Mouse (Mus musculus): ENCODE results near the gene D430019H16Rik. TPM values are rescaled to one million over a fixed set of nuclear protein-coding genes. Genes with fewer than 3 reads are reported as not detected.

The D430019H16Rik gene
- polyA plus RNA-seq, 1 experiment from 2014 or later = 1.6 TPM

- H3K27me3 ChIP-seq = no peaks in the 10 kb centered on the region
- H3K4me2 ChIP-seq (replicated peaks) = no peak overlapping the region
- no peak overlapping the region for H3K27ac ChIP-seq (replicated peaks)
- no peaks in the 10 kb centered on the region for H3K9me3 ChIP-seq (replicated peaks)
- H3K4me3 ChIP-seq (replicated peaks) = no peak overlapping the region
- no peak overlapping the region for H3K9ac ChIP-seq
- no peak for ATAC-seq (ENCODE audit: insufficient number of reproducible peaks, low FRiP score, low TSS enrichment, low read depth)
- H3K36me3 ChIP-seq = no peaks in the 10 kb centered on the region
- no peaks in the 10 kb centered on the region for H3K4me1 ChIP-seq
- WGBS = 85% methylated on average over 3 of the region's 3 CpGs
Observed at GRCm38 (mm10) chr12:105490227-105490626, 36.6 kb downstream of the D430019H16Rik start.

- no peaks in the 10 kb centered on the region for H3K4me1 ChIP-seq
- no peaks in the 10 kb centered on the region for H3K36me3 ChIP-seq
- H3K27ac ChIP-seq (replicated peaks) = no peak overlapping the region
- H3K9ac ChIP-seq = no peak overlapping the region
- WGBS = 79% methylated on average over 6 of the region's 6 CpGs
- H3K4me3 ChIP-seq (replicated peaks) = no peak overlapping the region
- no peak for ATAC-seq (ENCODE audit: insufficient number of reproducible peaks, low FRiP score, low TSS enrichment, low read depth)
- H3K27me3 ChIP-seq = no peaks in the 10 kb centered on the region
- no peak overlapping the region for H3K4me2 ChIP-seq (replicated peaks)
- no peaks in the 10 kb centered on the region for H3K9me3 ChIP-seq (replicated peaks)
Observed at GRCm38 (mm10) chr12:105490794-105491193, 37.1 kb downstream of the D430019H16Rik start.

GRCm38 (mm10) chr12:105494796-105495195 lies 41.1 kb downstream of the D430019H16Rik start:
- Histone ChIP-seq H3K36me3 (no peaks in the 10 kb centered on the region), H3K9me3 (replicated peaks) (no peaks in the 10 kb centered on the region)

GRCm38 (mm10) chr12:105497894-105498293 lies 44.2 kb downstream of the D430019H16Rik start:
- no peak overlapping the region for H3K9ac ChIP-seq

More at GRCm38 (mm10) chr12:105494796-105495195, 41.1 kb downstream of the D430019H16Rik start:
- ATAC-seq (ENCODE audit: insufficient number of reproducible peaks, low FRiP score, low TSS enrichment, low read depth) = no peak
- no peaks in the 10 kb centered on the region for H3K27me3 ChIP-seq
- 73% methylated on average over 5 of the region's 5 CpGs for WGBS
- H3K27ac ChIP-seq (replicated peaks) = no peak overlapping the region
- no peak overlapping the region for H3K9ac ChIP-seq
- no peak overlapping the region for H3K4me2 ChIP-seq (replicated peaks)
- no peaks in the 10 kb centered on the region for H3K4me1 ChIP-seq
- H3K4me3 ChIP-seq (replicated peaks) = no peak overlapping the region

GRCm38 (mm10) chr12:105498423-105498822 lies 44.8 kb downstream of the D430019H16Rik start:
- 84% methylated on average over 7 of the region's 7 CpGs for WGBS
- peak; percentile 46; the same call in 1 of the 2 replicates for ATAC-seq (ENCODE audit: insufficient number of reproducible peaks, low FRiP score, low TSS enrichment, low read depth)
- Histone ChIP-seq H3K4me2 (replicated peaks) (no peak overlapping the region), H3K27ac (replicated peaks) (no peak overlapping the region), H3K4me1 (no peaks in the 10 kb centered on the region), H3K9ac (no peak overlapping the region), H3K27me3 (no peaks in the 10 kb centered on the region), H3K9me3 (replicated peaks) (no peaks in the 10 kb centered on the region), H3K4me3 (replicated peaks) (no peak overlapping the region), H3K36me3 (no peaks in the 10 kb centered on the region)

More at GRCm38 (mm10) chr12:105497894-105498293, 44.2 kb downstream of the D430019H16Rik start:
- Histone ChIP-seq H3K4me2 (replicated peaks) (no peak overlapping the region), H3K36me3 (no peaks in the 10 kb centered on the region), H3K27ac (replicated peaks) (no peak overlapping the region), H3K4me1 (no peaks in the 10 kb centered on the region), H3K4me3 (replicated peaks) (no peak overlapping the region), H3K9me3 (replicated peaks) (no peaks in the 10 kb centered on the region), H3K27me3 (no peaks in the 10 kb centered on the region)
- peak; percentile 27; the same call in 1 of the 2 replicates for ATAC-seq (ENCODE audit: insufficient number of reproducible peaks, low FRiP score, low TSS enrichment, low read depth)
- WGBS = 12% methylated on average over 6 of the region's 6 CpGs

- H3K27me3 ChIP-seq = no peaks in the 10 kb centered on the region
- H3K27ac ChIP-seq (replicated peaks) = no peak overlapping the region
- H3K4me1 ChIP-seq = no peaks in the 10 kb centered on the region
- H3K4me3 ChIP-seq (replicated peaks) = no peak overlapping the region
- no peak overlapping the region for H3K9ac ChIP-seq
- ATAC-seq (ENCODE audit: insufficient number of reproducible peaks, low FRiP score, low TSS enrichment, low read depth) = no peak
- 41% methylated on average over 4 of the region's 4 CpGs for WGBS
- H3K36me3 ChIP-seq = no peaks in the 10 kb centered on the region
- no peak overlapping the region for H3K4me2 ChIP-seq (replicated peaks)
- no peaks in the 10 kb centered on the region for H3K9me3 ChIP-seq (replicated peaks)
Observed at GRCm38 (mm10) chr12:105498842-105499241, 45.2 kb downstream of the D430019H16Rik start.

GRCm38 (mm10) chr12:105500940-105501339 lies 47.3 kb downstream of the D430019H16Rik start:
- WGBS = 43% methylated on average over 5 of the region's 5 CpGs
- Histone ChIP-seq H3K4me3 (replicated peaks) (no peak overlapping the region), H3K27me3 (no peaks in the 10 kb centered on the region), H3K4me2 (replicated peaks) (no peak overlapping the region), H3K27ac (replicated peaks) (no peak overlapping the region), H3K4me1 (no peaks in the 10 kb centered on the region), H3K36me3 (no peaks in the 10 kb centered on the region), H3K9ac (no peak overlapping the region), H3K9me3 (replicated peaks) (no peaks in the 10 kb centered on the region)
- no peak for ATAC-seq (ENCODE audit: insufficient number of reproducible peaks, low FRiP score, low TSS enrichment, low read depth)

GRCm38 (mm10) chr12:105504736-105505135 lies 51.1 kb downstream of the D430019H16Rik start:
- Histone ChIP-seq H3K4me3 (replicated peaks) (no peak overlapping the region), H3K9me3 (replicated peaks) (no peaks in the 10 kb centered on the region), H3K27ac (replicated peaks) (no peak overlapping the region), H3K4me1 (peaks cover 3% of the 10 kb centered on the region; the same call in 1 of the 2 replicates), H3K9ac (no peak overlapping the region), H3K27me3 (0 out of 2 replicates have a peak, but pooled peaks cover 3% of the 10 kb centered on the region), H3K4me2 (replicated peaks) (no peak overlapping the region), H3K36me3 (no peaks in the 10 kb centered on the region)
- ATAC-seq (ENCODE audit: insufficient number of reproducible peaks, low FRiP score, low TSS enrichment, low read depth) = no peak
- 69% methylated on average over 6 of the region's 6 CpGs for WGBS

GRCm38 (mm10) chr12:105511109-105511508 lies 57.5 kb downstream of the D430019H16Rik start:
- Histone ChIP-seq H3K4me3 (replicated peaks) (no peak overlapping the region), H3K9me3 (replicated peaks) (no peaks in the 10 kb centered on the region), H3K27me3 (0 out of 2 replicates have a peak, but pooled peaks cover 3% of the 10 kb centered on the region), H3K27ac (replicated peaks) (peak overlapping the region; percentile 34; the same call in 1 of the 2 replicates), H3K36me3 (no peaks in the 10 kb centered on the region), H3K4me1 (peaks cover 3% of the 10 kb centered on the region; the same call in 1 of the 2 replicates), H3K4me2 (replicated peaks) (no peak overlapping the region), H3K9ac (no peak overlapping the region)
- WGBS = 83% methylated on average over 5 of the region's 5 CpGs
- ATAC-seq (ENCODE audit: insufficient number of reproducible peaks, low FRiP score, low TSS enrichment, low read depth) = no peak

GRCm38 (mm10) chr12:105511671-105512502 lies 58.2 kb downstream of the D430019H16Rik start:
- WGBS = 65% methylated on average over 16 of the region's 16 CpGs
- Histone ChIP-seq H3K4me2 (replicated peaks) (no peak overlapping the region), H3K4me1 (peaks cover 3% of the 10 kb centered on the region; the same call in 1 of the 2 replicates), H3K9ac (no peak overlapping the region), H3K36me3 (no peaks in the 10 kb centered on the region), H3K9me3 (replicated peaks) (no peaks in the 10 kb centered on the region), H3K4me3 (replicated peaks) (no peak overlapping the region), H3K27ac (replicated peaks) (peak overlapping the region; percentile 34; the same call in 1 of the 2 replicates), H3K27me3 (0 out of 2 replicates have a peak, but pooled peaks cover 3% of the 10 kb centered on the region)
- ATAC-seq (ENCODE audit: insufficient number of reproducible peaks, low FRiP score, low TSS enrichment, low read depth) = no peak

- ATAC-seq (ENCODE audit: insufficient number of reproducible peaks, low FRiP score, low TSS enrichment, low read depth) = no peak
- H3K4me3 ChIP-seq (replicated peaks) = no peak overlapping the region
- H3K9ac ChIP-seq = no peak overlapping the region
- H3K9me3 ChIP-seq (replicated peaks) = no peaks in the 10 kb centered on the region
- H3K4me1 ChIP-seq = no peaks in the 10 kb centered on the region; the same call in 1 of the 2 replicates
- H3K36me3 ChIP-seq = no peaks in the 10 kb centered on the region
- WGBS = 58% methylated on average over 10 of the region's 10 CpGs
- no peaks in the 10 kb centered on the region for H3K27me3 ChIP-seq
- H3K27ac ChIP-seq (replicated peaks) = no peak overlapping the region
- H3K4me2 ChIP-seq (replicated peaks) = no peak overlapping the region
Observed at GRCm38 (mm10) chr12:105514111-105514510, 60.5 kb downstream of the D430019H16Rik start.

Measured in embryonic facial prominence, embryonic 15.5 days (tissue).